Mouse (Mus musculus): Measurements from ENCODE around the gene Ctnna3.
"Not testable (repeated sequence)": the region's sequence is repeated elsewhere in the genome, so short reads cannot be mapped to it uniquely, and the experiment has no call there.

Ctnna3 gene

GRCm38 (mm10) chr10:63429785-63430305 is at the start of gene Ctnna3:
Gene Ctnna3, plus strand, starts transcription at chr10:63430098.
- peak; percentile 65 for DNase-seq (ENCODE audit: low spot score)

- DNase-seq (ENCODE audit: low spot score) = no peak
Observed at GRCm38 (mm10) chr10:63381498-63382280, 48.2 kb upstream of the Ctnna3 start, which contains the start of gene Sirt1. Gene Sirt1, minus strand, starts transcription at chr10:63381704.

GRCm38 (mm10) chr10:63382372-63383279 is 47.3 kb upstream of the Ctnna3 start, which contains the start of gene Dnajc12:
Gene Dnajc12, plus strand, starts transcription at chr10:63382443.
- DNase-seq (ENCODE audit: low spot score) = peak; percentile 62

- not testable (repeated sequence) for DNase-seq (ENCODE audit: low spot score)
Observed at GRCm38 (mm10) chr10:63385897-63386296, 44.0 kb upstream of the Ctnna3 start.

- peak; percentile 83 for DNase-seq (ENCODE audit: low spot score)
Observed at GRCm38 (mm10) chr10:63386444-63386843, 43.5 kb upstream of the Ctnna3 start.

- no peak for DNase-seq (ENCODE audit: low spot score)
Observed at GRCm38 (mm10) chr10:63386991-63387390, 42.9 kb upstream of the Ctnna3 start.

GRCm38 (mm10) chr10:63388948-63389347 is 41.0 kb upstream of the Ctnna3 start:
- DNase-seq (ENCODE audit: low spot score) = no peak

GRCm38 (mm10) chr10:63396963-63397362 is 32.9 kb upstream of the Ctnna3 start:
- DNase-seq (ENCODE audit: low spot score) = no peak

- DNase-seq (ENCODE audit: low spot score) = no peak
Observed at GRCm38 (mm10) chr10:63402731-63403504, 27.0 kb upstream of the Ctnna3 start.

- DNase-seq (ENCODE audit: low spot score) = no peak
Observed at GRCm38 (mm10) chr10:63403636-63404035, 26.3 kb upstream of the Ctnna3 start.

GRCm38 (mm10) chr10:63410162-63410956 is 19.5 kb upstream of the Ctnna3 start:
- no peak for DNase-seq (ENCODE audit: low spot score)

GRCm38 (mm10) chr10:63411674-63412073 is 18.2 kb upstream of the Ctnna3 start:
- not testable (repeated sequence) for DNase-seq (ENCODE audit: low spot score)

- DNase-seq (ENCODE audit: low spot score) = no peak
Observed at GRCm38 (mm10) chr10:63412756-63413155, 17.1 kb upstream of the Ctnna3 start.

GRCm38 (mm10) chr10:63415287-63415686 is 14.6 kb upstream of the Ctnna3 start:
- no peak for DNase-seq (ENCODE audit: low spot score)

GRCm38 (mm10) chr10:63415850-63416249 is 14.0 kb upstream of the Ctnna3 start:
- no peak for DNase-seq (ENCODE audit: low spot score)

- DNase-seq (ENCODE audit: low spot score) = no peak
Observed at GRCm38 (mm10) chr10:63417061-63417460, 12.8 kb upstream of the Ctnna3 start.

GRCm38 (mm10) chr10:63421739-63422735 is 7.9 kb upstream of the Ctnna3 start, which contains the start of gene Gm7075:
Gene Gm7075, minus strand, starts transcription at chr10:63421789.
- DNase-seq (ENCODE audit: low spot score) = no peak

GRCm38 (mm10) chr10:63422736-63422992 is 7.2 kb upstream of the Ctnna3 start:
- DNase-seq (ENCODE audit: low spot score) = no peak

GRCm38 (mm10) chr10:63423591-63424474 is 6.1 kb upstream of the Ctnna3 start:
- DNase-seq (ENCODE audit: low spot score) = no peak

All from layer of hippocampus, adult 9-10 months (tissue).